Mouse (Mus musculus) C2C12 (cell line): ENCODE results near the gene Aff3. TPM values are rescaled to one million over a fixed set of nuclear protein-coding genes. Genes with fewer than 3 reads are reported as not detected.

Experiments used
- H3K27me3 ChIP-seq: one replicate; pipeline ENCODE4 v1.6.1; 2011; ENCODE audit not compliant: control insufficient read depth, insufficient read depth, insufficient read length
- H3K36me3 ChIP-seq: one replicate; pipeline ENCODE4 v1.6.1; 2011; ENCODE audit not compliant: control insufficient read depth, insufficient read depth
- H3K4me3 ChIP-seq: one replicate; pipeline ENCODE4 v1.5.1; 2011; ENCODE audit warnings: mild to moderate bottlenecking, control low read depth; ENCODE audit not compliant: poor library complexity, insufficient read depth, severe bottlenecking
- H3K79me2 ChIP-seq: one replicate; pipeline ENCODE4 v1.6.1; 2011; ENCODE audit not compliant: control insufficient read depth, insufficient read depth
- H3K79me3 ChIP-seq: one replicate; pipeline ENCODE4 v1.6.1; 2011; ENCODE audit warnings: low read depth, control low read depth
- H3ac ChIP-seq: one replicate; pipeline ENCODE3; 2011; ENCODE audit warnings: low read depth; ENCODE audit not compliant: control insufficient read depth, insufficient read length
- CEBPB ChIP-seq: IDR thresholded peaks from one replicate; pipeline ENCODE4 v1.6.1; 2011; ENCODE audit warnings: low read depth, mild to moderate bottlenecking, control low read depth, moderate library complexity
- CTCF ChIP-seq: IDR thresholded peaks from one replicate; pipeline ENCODE4 v1.5.1; 2011; ENCODE audit not compliant: control insufficient read depth, insufficient read depth, insufficient read length
- FOSL1 ChIP-seq: IDR thresholded peaks from one replicate; pipeline ENCODE4 v1.8.0; 2011; ENCODE audit warnings: mild to moderate bottlenecking, low read length; ENCODE audit not compliant: poor library complexity, insufficient read depth, severe bottlenecking
- MAX ChIP-seq: IDR thresholded peaks from one replicate; pipeline ENCODE4 v1.6.1; 2011; ENCODE audit warnings: mild to moderate bottlenecking, control low read depth
- MYOD1 ChIP-seq: IDR thresholded peaks from one replicate; pipeline ENCODE4 v1.6.1; 2011; ENCODE audit warnings: low read depth; ENCODE audit not compliant: control insufficient read depth, insufficient read length
- MYOG ChIP-seq: IDR thresholded peaks from one replicate; pipeline ENCODE4 v1.6.1; 2011; ENCODE audit not compliant: control insufficient read depth, insufficient read length; ENCODE audit errors: extremely low read depth
- USF1 ChIP-seq: IDR thresholded peaks from one replicate; pipeline ENCODE4 v1.6.1; 2011; ENCODE audit warnings: low read depth, mild to moderate bottlenecking, control low read depth, moderate library complexity
- polyA plus RNA-seq: library from polyadenylated mRNA; unstranded; fragments of >200 nt; fragmentation: generic; extraction: Trizol; gene quantifications from one replicate; pipeline ENCODE4 v1.2.1, GENCODE M21; 2012; ENCODE audit warnings: missing spikeins

Aff3 gene
- polyA plus RNA-seq, 1 experiment, result not detected

DNA sequence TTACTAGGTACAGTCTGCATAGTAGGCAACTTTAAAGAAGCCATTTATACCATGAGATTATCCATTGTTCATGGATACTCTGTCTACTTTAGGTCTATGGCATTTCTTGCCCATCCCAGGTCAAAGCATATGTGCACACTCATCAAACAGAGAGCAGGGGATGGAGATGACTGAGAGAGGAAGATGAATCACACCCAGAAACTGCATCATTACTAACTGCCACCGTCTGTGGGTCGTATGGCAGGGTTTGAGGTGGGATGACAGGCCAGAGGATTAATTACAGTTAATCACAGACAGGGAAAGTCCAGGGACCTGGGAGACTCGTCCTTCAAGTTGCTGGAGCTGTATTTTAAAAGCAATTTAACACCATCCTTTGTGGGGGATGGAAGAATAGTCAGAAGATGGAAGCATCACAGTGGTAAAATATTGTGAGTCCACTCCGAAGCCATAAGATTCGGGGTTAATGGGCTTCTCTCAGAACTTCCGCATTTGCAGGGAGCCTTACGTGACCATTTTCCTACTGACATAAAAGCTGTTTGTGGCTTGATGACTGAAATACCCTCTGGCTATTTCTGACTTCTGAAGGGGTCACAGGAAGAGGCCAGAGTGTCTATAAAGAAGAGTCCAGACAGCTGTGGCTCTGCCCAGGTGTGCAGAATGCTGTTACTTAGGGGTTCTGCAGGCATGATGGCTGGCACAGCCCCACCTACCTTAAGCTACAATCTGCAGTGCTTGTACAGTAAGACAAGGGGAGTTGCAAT is 427.5 kb downstream of the Aff3 start:
- Histone ChIP-seq H3K79me2 (no peaks in the 10 kb centered on the region), H3K36me3 (no peaks in the 10 kb centered on the region), H3K4me3 (no peak overlapping the region), H3K79me3 (no peaks in the 10 kb centered on the region), H3K27me3 (no peaks in the 10 kb centered on the region), H3ac (no peak overlapping the region)
- TF ChIP-seq CEBPB (no peak), MAX (no peak), FOSL1 (no peak), CTCF (no peak), USF1 (no peak), MYOD1 (no peak), MYOG (no peak)

DNA sequence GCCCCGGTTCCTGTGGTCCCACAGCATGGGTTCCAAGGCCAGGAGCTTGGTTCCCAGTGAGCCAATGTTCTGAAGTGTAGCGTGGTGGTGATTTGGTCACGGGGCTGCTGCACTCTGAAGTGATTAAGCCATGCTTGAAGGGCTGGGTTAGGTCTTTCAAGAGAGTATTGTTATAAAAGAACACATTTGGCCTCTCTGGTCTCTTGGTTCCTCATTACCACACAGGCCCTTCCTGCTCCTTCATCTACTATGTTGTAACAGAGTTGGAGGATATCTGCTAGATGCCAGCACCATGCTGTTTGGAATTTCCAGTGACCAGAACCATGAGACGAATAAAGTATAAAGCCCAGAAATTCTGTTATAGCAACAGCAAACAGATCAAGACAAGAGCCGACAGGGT is 431.6 kb downstream of the Aff3 start:
- H3K36me3 ChIP-seq, result no peaks in the 10 kb centered on the region
- no peak overlapping the region for H3ac ChIP-seq
- no peak overlapping the region for H3K4me3 ChIP-seq
- H3K79me3 ChIP-seq, result no peaks in the 10 kb centered on the region
- TF ChIP-seq USF1 (no peak), CTCF (no peak), MAX (no peak), CEBPB (no peak), MYOG (no peak), FOSL1 (no peak), MYOD1 (no peak)
- H3K27me3 ChIP-seq, result no peaks in the 10 kb centered on the region
- H3K79me2 ChIP-seq, result no peaks in the 10 kb centered on the region

DNA sequence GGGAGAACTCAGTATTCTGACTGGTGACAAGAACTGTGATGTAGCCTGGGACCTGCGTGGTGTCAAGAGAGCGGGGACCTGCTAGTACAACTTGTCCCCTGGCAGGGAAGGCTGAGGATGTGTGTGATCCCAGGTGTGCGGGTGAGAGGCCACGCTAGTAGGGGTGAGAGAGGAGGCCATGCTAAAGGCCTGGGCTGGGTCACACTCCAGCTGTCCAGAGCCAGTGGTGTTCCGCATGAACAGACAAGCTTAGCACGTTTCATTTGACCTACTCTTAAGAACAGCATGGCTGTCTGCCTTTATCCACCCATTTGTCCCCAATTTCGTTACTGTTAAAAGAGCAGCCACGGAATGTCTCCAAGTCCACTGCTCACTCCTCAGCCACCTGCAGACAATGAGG is 434.7 kb downstream of the Aff3 start:
- H3K79me2 ChIP-seq, result no peaks in the 10 kb centered on the region
- no peaks in the 10 kb centered on the region for H3K79me3 ChIP-seq
- H3K36me3 ChIP-seq, result no peaks in the 10 kb centered on the region
- no peaks in the 10 kb centered on the region for H3K27me3 ChIP-seq
- H3ac ChIP-seq, result no peak overlapping the region
- no peak overlapping the region for H3K4me3 ChIP-seq
- no peak for TF ChIP-seq CEBPB
- TF ChIP-seq FOSL1, result no peak
- no peak for TF ChIP-seq MYOD1
- no peak for TF ChIP-seq MYOG
- no peak for TF ChIP-seq MAX
- no peak for TF ChIP-seq USF1
- no peak for TF ChIP-seq CTCF

DNA sequence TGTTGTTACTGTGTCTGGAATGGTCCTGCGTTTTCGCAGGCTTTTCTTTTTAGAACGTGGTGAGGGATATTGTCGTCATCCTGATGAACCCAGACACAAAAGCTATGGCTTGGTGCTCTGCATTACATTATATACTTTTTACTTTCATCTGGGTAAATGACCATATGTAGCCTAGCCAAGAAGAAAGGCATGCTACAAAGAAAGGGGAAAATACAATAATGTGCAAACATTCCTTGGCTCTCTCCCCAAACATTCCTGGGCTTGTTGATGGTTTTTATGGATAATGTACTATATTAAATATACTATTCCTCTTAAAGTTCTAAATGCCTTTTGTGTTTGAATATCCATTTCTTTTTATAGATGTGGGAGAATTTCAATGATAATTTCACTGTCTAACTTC is 435.9 kb downstream of the Aff3 start:
- Histone ChIP-seq H3K79me2 (no peaks in the 10 kb centered on the region), H3K36me3 (no peaks in the 10 kb centered on the region), H3K4me3 (no peak overlapping the region), H3ac (no peak overlapping the region), H3K27me3 (no peaks in the 10 kb centered on the region), H3K79me3 (no peaks in the 10 kb centered on the region)
- TF ChIP-seq USF1 (no peak), MAX (no peak), CTCF (no peak), FOSL1 (no peak), MYOG (no peak), CEBPB (no peak), MYOD1 (no peak)

DNA sequence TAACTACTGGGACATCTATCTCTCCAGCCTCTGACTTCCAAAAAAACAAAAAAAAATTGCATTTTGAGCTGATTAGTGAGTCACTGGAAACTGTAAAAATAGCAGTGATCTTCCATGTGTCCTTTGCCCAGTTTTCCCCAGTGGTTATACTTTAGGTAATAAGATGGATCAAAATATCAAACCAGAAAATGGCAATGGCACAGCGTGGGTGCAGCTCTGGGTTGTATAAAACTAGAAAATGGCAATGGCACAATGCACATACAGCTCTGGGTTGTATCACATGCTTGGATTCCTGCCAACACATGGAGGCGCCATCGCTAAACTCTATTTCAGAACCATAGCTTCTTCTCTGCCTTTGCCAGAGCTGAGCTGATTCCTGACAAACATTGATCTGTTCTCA is 439.6 kb downstream of the Aff3 start:
- H3K79me3 ChIP-seq, result no peaks in the 10 kb centered on the region
- H3K27me3 ChIP-seq, result no peaks in the 10 kb centered on the region
- H3K36me3 ChIP-seq, result no peaks in the 10 kb centered on the region
- H3K79me2 ChIP-seq, result no peaks in the 10 kb centered on the region
- TF ChIP-seq USF1, result no peak
- no peak for TF ChIP-seq CEBPB
- no peak for TF ChIP-seq MYOD1
- TF ChIP-seq MYOG, result no peak
- TF ChIP-seq FOSL1, result no peak
- TF ChIP-seq CTCF, result no peak
- no peak for TF ChIP-seq MAX
- H3ac ChIP-seq, result no peak overlapping the region
- H3K4me3 ChIP-seq, result no peak overlapping the region

DNA sequence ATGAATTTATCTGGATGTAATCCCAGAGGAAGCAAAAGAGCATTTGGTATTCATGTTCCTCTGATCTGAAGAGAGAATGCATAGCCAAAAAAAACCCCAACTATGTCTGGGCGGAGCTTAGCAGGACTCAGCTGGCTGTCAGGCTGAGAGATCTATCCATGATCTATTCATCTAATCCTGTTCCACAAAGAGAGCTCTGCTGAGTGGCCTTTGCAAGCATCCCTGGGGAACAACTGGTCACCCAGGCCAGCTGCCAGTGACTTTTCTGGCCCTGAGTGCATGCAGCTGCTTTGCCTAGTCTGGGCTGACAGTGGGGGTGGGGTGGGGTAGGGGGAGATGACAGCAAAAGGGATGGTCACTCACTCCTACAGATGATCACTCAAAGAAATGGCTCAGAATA is 442.6 kb downstream of the Aff3 start:
- TF ChIP-seq MYOG, result no peak
- TF ChIP-seq CTCF, result no peak
- no peak for TF ChIP-seq USF1
- TF ChIP-seq MYOD1, result no peak
- TF ChIP-seq CEBPB, result no peak
- TF ChIP-seq MAX, result no peak
- no peak for TF ChIP-seq FOSL1
- H3K27me3 ChIP-seq, result peaks cover 8% of the 10 kb centered on the region
- no peaks in the 10 kb centered on the region for H3K36me3 ChIP-seq
- no peak overlapping the region for H3K4me3 ChIP-seq
- H3K79me2 ChIP-seq, result no peaks in the 10 kb centered on the region
- H3ac ChIP-seq, result no peak overlapping the region
- H3K79me3 ChIP-seq, result no peaks in the 10 kb centered on the region
